Mouse (Mus musculus) limb, embryonic 14.5 days (tissue): ENCODE data around the gene Ube2q2. TPM values are rescaled to one million over a fixed set of nuclear protein-coding genes. Genes with fewer than 3 reads are reported as not detected.
"Not testable (repeated sequence)": the region's sequence is repeated elsewhere in the genome, so short reads cannot be mapped to it uniquely, and the experiment has no call there.

ENCODE experiments used
- ATAC-seq: fragments of 200-750 bp; cut with Nextera tagmentation; 2 replicates; pipeline ENCODE4 v1.8.0; 2017; ENCODE audit warnings: low read depth, moderate number of reproducible peaks, moderate TSS enrichment; ENCODE audit not compliant: low FRiP score
- DNase-seq: peaks from one replicate; pipeline ENCODE4 v3.0.0-alpha.2; 2015; ENCODE audit warnings: low spot score
- H3K27ac ChIP-seq: fragments of 300-500 bp; sonication (generic); replicated peaks from 2 replicates; pipeline ENCODE4 v1.5.1; 2014; ENCODE audit warnings: low read depth, mild to moderate bottlenecking, low read length, moderate library complexity, mixed read lengths
- H3K27me3 ChIP-seq: fragments of 300-500 bp; sonication (generic); 2 replicates; pipeline ENCODE4 v1.6.1; 2014; ENCODE audit warnings: low read length, mixed read lengths; ENCODE audit not compliant: control insufficient read depth, insufficient read depth
- H3K36me3 ChIP-seq: fragments of 300-500 bp; sonication (generic); 2 replicates; pipeline ENCODE4 v1.6.1; 2014; ENCODE audit warnings: mild to moderate bottlenecking, low read length, moderate library complexity, mixed read lengths; ENCODE audit not compliant: control insufficient read depth, insufficient read depth
- H3K4me1 ChIP-seq: fragments of 300-500 bp; sonication (generic); 2 replicates; pipeline ENCODE4 v1.6.1; 2014; ENCODE audit warnings: antibody characterized with exemption, low read length, mixed read lengths; ENCODE audit not compliant: control insufficient read depth, insufficient read depth
- H3K4me2 ChIP-seq: fragments of 300-500 bp; sonication (generic); replicated peaks from 2 replicates; pipeline ENCODE4 v1.6.1; 2014; ENCODE audit warnings: low read depth, mild to moderate bottlenecking, low read length, moderate library complexity; ENCODE audit not compliant: severe bottlenecking
- H3K4me3 ChIP-seq: fragments of 300-500 bp; sonication (generic); replicated peaks from 2 replicates; pipeline ENCODE4 v1.5.1; 2014; ENCODE audit warnings: low read length
- H3K9ac ChIP-seq: fragments of 300-500 bp; sonication (generic); 2 replicates; pipeline ENCODE4 v1.6.1; 2014; ENCODE audit warnings: mild to moderate bottlenecking, low read depth, low read length, moderate library complexity; ENCODE audit not compliant: severe bottlenecking
- H3K9me3 ChIP-seq: fragments of 300-500 bp; sonication (generic); 2 replicates; pipeline ENCODE4 v1.6.1; 2016; ENCODE audit warnings: low read length; ENCODE audit not compliant: control insufficient read depth
- POLR2A ChIP-seq: fragments of 200-500 bp; IDR thresholded peaks from 2 replicates; pipeline ENCODE4 v1.8.0; 2012; ENCODE audit warnings: inconsistent platforms, mild to moderate bottlenecking, moderate library complexity, borderline replicate concordance; ENCODE audit not compliant: insufficient read depth, insufficient read length; ENCODE audit errors: extremely low read depth
- WGBS: fragments of 180-500 bp; shearing (Covaris S2); extraction: QIAGEN DNeasy Blood & Tissue Kit; methylation state at CpG from one replicate; pipeline ENCODE4 v1.1.7; 2014; 5-methylcytosine and 5-hydroxymethylcytosine counted together
- polyA plus RNA-seq, 2 experiments: library from polyadenylated mRNA; depleted of rRNA in 1 of 2; stranded (reverse) in 1 of 2; unstranded in 1 of 2; fragments of >200 nt; fragmentation: Nextera tagmentation in 1 of 2; extraction: Ambion mirVana in 1 of 2; gene quantifications; 2 replicates each; pipeline versions ENCODE4 v1.2.1 to v1.2.3; 2012 to 2014

Gene Ube2q2
- polyA plus RNA-seq, 2 experiments, result 19.8 to 40.6 TPM

DNA sequence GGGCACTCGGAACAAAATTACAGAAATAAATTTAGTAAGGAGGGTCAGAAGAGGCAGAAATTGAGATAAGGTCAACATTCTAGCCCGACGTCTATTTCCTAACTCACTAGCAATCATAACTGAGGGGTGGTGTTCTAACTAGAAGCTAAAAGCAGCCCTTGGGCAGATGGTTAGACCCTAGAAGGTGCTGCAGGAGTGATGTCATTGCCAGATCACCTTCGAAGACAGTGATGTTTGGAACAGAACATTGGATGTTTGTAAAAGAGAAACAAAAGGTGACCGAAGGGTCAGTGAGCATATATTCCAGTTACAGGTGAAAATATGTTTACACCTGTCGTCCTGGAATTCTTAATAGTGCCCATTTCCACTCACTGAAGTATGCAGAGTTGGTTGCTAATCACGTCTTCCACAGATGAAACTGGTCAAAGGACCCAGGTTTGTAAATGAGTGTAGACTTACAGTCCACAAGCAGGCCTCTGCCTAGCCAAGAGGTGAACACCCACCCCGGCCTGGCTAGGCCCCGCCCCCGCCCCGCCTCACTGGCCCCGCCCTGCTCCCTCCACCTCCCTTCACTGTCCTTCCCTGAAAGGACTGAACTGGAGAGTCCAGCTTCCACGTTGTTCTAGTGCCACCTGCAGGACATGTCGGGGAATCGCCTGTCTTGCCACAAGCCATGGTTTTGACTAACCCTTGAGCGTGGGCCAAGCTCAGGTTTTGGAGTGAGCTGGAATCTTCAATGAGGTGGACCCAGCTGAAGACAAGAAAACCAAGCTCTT, 38.4 kb upstream of the Ube2q2 start:
- ATAC-seq, result peak; percentile 85

DNA sequence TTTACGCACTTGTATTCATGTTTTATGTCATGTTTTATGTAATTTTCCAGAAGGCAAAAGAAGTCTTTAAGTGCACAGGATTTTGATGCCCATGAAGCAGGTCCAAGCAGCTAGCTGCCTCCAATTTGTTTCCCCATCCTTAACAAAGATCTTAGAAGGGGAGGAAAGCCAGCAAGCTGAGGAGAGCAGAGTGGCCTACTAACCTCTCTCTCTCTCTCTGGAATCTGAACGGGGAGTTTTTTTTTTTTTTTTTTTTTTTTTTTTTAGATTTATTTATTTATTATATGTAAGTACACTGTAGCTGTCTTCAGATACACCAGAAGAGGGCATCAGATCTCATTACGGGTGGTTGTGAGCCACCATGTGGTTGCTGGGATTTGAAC, 37.8 kb upstream of the Ube2q2 start:
- ATAC-seq, H3K4me2 ChIP-seq, H3K4me3 ChIP-seq, DNase-seq, H3K4me1 ChIP-seq, H3K27ac ChIP-seq, H3K9ac ChIP-seq, H3K9me3 ChIP-seq, H3K36me3 ChIP-seq, H3K27me3 ChIP-seq: not testable (repeated sequence)
- WGBS, result 9% methylated on average over 2 of the region's 3 CpGs

More for the DNA sequence above, 38.4 kb upstream of the Ube2q2 start:
- no peaks in the 10 kb centered on the region for H3K9me3 ChIP-seq
- no peak for TF ChIP-seq POLR2A
- H3K4me2 ChIP-seq, result no peak overlapping the region
- H3K36me3 ChIP-seq, result no peaks in the 10 kb centered on the region
- no peak overlapping the region for H3K9ac ChIP-seq
- H3K4me3 ChIP-seq, result no peak overlapping the region
- peak; percentile 95 for DNase-seq
- H3K4me1 ChIP-seq, result no peaks in the 10 kb centered on the region
- 31% methylated on average over 16 of the region's 16 CpGs for WGBS
- no peaks in the 10 kb centered on the region for H3K27me3 ChIP-seq
- no peak overlapping the region for H3K27ac ChIP-seq

DNA sequence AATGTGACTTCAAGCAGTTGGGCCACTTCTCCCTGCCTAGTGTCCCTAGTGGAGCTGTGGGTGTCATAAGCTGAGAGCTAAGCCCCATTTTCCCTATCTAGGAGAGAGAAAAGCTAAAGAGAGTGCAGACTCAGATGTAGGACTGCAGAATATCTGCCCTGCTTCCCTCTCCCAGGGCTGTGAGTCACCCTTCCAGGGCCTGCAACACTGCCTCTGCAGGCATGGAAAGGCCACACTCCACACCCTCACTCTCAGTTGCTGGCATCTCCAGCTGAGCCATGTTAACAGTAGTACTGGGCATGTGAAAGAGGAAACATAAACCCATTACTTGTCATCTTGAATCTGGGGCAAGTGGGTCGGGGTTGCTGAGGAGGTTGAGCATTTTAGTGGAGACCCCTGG, 33.9 kb upstream of the Ube2q2 start:
- no peak for ATAC-seq
- Histone ChIP-seq H3K27me3 (no peaks in the 10 kb centered on the region), H3K4me1 (no peaks in the 10 kb centered on the region), H3K9me3 (no peaks in the 10 kb centered on the region), H3K36me3 (no peaks in the 10 kb centered on the region), H3K9ac (no peak overlapping the region), H3K4me2 (no peak overlapping the region), H3K4me3 (no peak overlapping the region), H3K27ac (no peak overlapping the region)
- 75% methylated on average over 1 of the region's 1 CpGs for WGBS
- DNase-seq, result no peak
- no peak for TF ChIP-seq POLR2A

DNA sequence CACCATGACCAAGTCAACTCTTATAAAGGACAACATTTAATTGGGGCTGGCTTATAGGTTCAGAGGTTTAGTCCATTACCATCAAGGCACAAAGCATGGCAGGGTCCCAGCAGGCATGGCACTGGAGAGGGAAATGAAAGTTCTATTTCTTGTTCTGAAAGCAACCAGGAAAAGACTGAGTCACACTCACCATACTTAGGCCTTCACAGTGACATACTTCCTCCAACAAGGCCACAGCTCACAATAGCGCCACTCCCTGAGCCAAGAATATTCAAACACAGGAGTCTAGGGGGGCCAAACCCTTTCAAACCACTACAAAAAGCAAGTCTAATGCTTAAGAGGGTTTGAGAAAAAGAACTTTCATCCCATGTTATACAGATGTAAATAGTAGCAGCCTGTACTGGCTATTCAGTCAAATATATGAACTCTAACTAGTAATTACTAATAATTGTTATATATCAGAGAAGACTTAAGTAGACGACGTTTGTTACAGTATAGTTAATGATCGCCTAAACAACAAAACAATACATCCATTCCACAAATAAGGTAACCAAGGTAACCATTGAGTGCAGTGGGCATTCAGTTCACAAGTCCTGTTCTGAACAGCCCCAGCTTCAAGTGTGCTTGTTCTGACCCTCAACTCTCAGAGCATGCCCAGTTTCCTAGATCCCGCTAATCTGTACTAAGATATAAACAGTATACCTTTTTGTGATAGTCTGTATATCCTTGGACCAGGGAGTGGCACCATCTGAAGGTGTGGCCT, 31.2 kb upstream of the Ube2q2 start:
- Histone ChIP-seq H3K9me3 (no peaks in the 10 kb centered on the region), H3K4me3 (no peak overlapping the region), H3K4me1 (no peaks in the 10 kb centered on the region), H3K27ac (no peak overlapping the region), H3K36me3 (no peaks in the 10 kb centered on the region), H3K27me3 (no peaks in the 10 kb centered on the region), H3K9ac (no peak overlapping the region), H3K4me2 (no peak overlapping the region)
- WGBS, result 88% methylated on average over 5 of the region's 5 CpGs
- no peak for ATAC-seq
- DNase-seq, result no peak
- TF ChIP-seq POLR2A, result no peak

DNA sequence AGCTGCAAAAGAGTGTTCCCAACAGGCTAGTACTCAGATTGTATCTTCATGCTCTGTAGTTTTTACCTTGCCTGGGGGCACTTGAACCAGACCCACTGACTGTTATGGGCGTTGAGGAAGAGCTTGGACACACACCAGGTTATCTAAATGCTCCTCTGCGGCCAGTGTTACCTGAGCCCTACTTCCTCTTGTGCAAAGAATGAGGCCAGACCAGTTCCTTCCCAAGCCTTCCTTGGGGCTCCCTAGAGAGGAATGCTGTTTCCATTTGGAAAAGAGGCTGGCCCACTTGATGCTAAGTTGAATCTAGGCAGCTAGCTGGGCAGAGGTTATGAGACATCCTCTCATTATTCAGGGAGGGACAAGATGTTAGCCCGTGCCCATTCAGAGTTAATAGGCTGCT, 26.1 kb upstream of the Ube2q2 start:
- TF ChIP-seq POLR2A, result no peak
- no peaks in the 10 kb centered on the region for H3K9me3 ChIP-seq
- no peak overlapping the region for H3K9ac ChIP-seq
- H3K4me1 ChIP-seq, result no peaks in the 10 kb centered on the region
- H3K36me3 ChIP-seq, result no peaks in the 10 kb centered on the region
- H3K4me2 ChIP-seq, result no peak overlapping the region
- no peak for DNase-seq
- ATAC-seq, result no peak
- H3K4me3 ChIP-seq, result no peak overlapping the region
- WGBS, result 51% methylated on average over 3 of the region's 3 CpGs
- no peak overlapping the region for H3K27ac ChIP-seq
- no peaks in the 10 kb centered on the region for H3K27me3 ChIP-seq
